Mouse (Mus musculus): ENCODE data around the gene Slc9a1. TPM values are rescaled to one million over a fixed set of nuclear protein-coding genes. Genes with fewer than 3 reads are reported as not detected.

The Slc9a1 gene
- polyA plus RNA-seq, 1 experiment = 48.4 TPM

GRCm38 (mm10) chr4:133386061-133386797 lies 16.7 kb downstream of the Slc9a1 start:
- H3K4me1 ChIP-seq (ENCODE audit: control insufficient read depth, insufficient read depth, low read length) = no peaks in the 10 kb centered on the region; the same call in 1 of the 2 replicates
- no peak overlapping the region for H3K4me3 ChIP-seq (ENCODE audit: control insufficient read depth, low read depth, low read length)
- no peak overlapping the region for H3K27ac ChIP-seq (ENCODE audit: control insufficient read depth, insufficient read depth, low read depth, low read length)
- TF ChIP-seq CTCF (IDR thresholded peaks at IDR 0.05; ENCODE audit: control insufficient read depth, insufficient read depth, insufficient replicate concordance, low read depth, low read length) (no peak), POLR2A (IDR thresholded peaks at IDR 0.05; ENCODE audit: control insufficient read depth, low read depth, low read length) (no peak)
- no peaks in the 10 kb centered on the region for H3K36me3 ChIP-seq (ENCODE audit: control insufficient read depth, insufficient read depth, low read length)
- H3K27me3 ChIP-seq (ENCODE audit: control insufficient read depth, insufficient read depth, low read length) = no peaks in the 10 kb centered on the region

GRCm38 (mm10) chr4:133387053-133387452 lies 17.5 kb downstream of the Slc9a1 start:
- Histone ChIP-seq H3K27me3 (ENCODE audit: control insufficient read depth, insufficient read depth, low read length) (no peaks in the 10 kb centered on the region), H3K27ac (ENCODE audit: control insufficient read depth, insufficient read depth, low read depth, low read length) (no peak overlapping the region), H3K4me1 (ENCODE audit: control insufficient read depth, insufficient read depth, low read length) (peaks cover 3% of the 10 kb centered on the region; the same call in 1 of the 2 replicates), H3K4me3 (ENCODE audit: control insufficient read depth, low read depth, low read length) (no peak overlapping the region), H3K36me3 (ENCODE audit: control insufficient read depth, insufficient read depth, low read length) (no peaks in the 10 kb centered on the region)
- TF ChIP-seq POLR2A (IDR thresholded peaks at IDR 0.05; ENCODE audit: control insufficient read depth, low read depth, low read length) = no peak
- TF ChIP-seq CTCF (IDR thresholded peaks at IDR 0.05; ENCODE audit: control insufficient read depth, insufficient read depth, insufficient replicate concordance, low read depth, low read length) = no peak

DNA sequence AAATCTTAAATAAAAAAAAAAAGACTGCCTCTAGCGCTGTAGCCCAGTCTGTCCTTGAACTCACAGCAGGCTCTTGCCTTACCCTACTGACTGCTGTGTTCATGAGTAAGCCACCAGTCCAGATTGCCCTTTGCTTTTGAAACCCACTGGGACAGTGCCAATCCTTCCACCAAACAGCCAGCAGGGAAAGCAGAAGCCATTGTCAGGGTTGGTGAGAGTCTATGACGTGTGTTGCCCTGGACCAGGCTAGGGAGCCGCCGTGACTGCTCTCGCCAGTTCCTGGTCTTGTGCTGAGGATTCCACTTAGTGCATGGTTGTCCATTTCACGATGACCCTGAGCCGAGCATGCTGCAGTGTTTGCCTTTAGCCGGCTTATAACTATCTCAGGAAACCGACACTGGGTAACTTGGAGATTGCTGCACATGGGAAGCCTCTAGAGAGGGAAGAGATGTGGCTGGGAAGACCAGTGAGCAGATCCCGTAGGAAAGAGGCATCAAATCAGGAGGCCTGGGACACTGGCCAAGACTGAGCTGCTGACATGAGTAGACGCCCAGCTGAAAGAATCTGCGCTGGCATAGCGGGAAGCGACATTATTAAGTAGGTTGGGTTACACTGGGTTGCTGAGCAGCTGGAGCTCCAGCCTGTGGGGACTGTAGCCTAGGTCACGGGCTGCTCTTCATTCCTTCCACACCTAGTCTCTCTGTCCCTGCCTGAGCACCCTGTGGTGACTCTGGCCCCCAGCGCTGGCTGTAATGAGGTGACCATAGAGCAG lies 19.5 kb downstream of the Slc9a1 start:
- H3K36me3 ChIP-seq (ENCODE audit: control insufficient read depth, insufficient read depth, low read length) = no peaks in the 10 kb centered on the region
- H3K4me3 ChIP-seq (ENCODE audit: control insufficient read depth, low read depth, low read length) = no peak overlapping the region
- no peaks in the 10 kb centered on the region for H3K27me3 ChIP-seq (ENCODE audit: control insufficient read depth, insufficient read depth, low read length)
- TF ChIP-seq CTCF (IDR thresholded peaks at IDR 0.05; ENCODE audit: control insufficient read depth, insufficient read depth, insufficient replicate concordance, low read depth, low read length) = no peak
- TF ChIP-seq POLR2A (IDR thresholded peaks at IDR 0.05; ENCODE audit: control insufficient read depth, low read depth, low read length) = no peak
- H3K4me1 ChIP-seq (ENCODE audit: control insufficient read depth, insufficient read depth, low read length) = peaks cover 3% of the 10 kb centered on the region; the same call in 1 of the 2 replicates
- no peak overlapping the region for H3K27ac ChIP-seq (ENCODE audit: control insufficient read depth, insufficient read depth, low read depth, low read length)

GRCm38 (mm10) chr4:133390042-133390441 lies 20.5 kb downstream of the Slc9a1 start:
- no peak overlapping the region for H3K27ac ChIP-seq (ENCODE audit: control insufficient read depth, insufficient read depth, low read depth, low read length)
- TF ChIP-seq CTCF (IDR thresholded peaks at IDR 0.05; ENCODE audit: control insufficient read depth, insufficient read depth, insufficient replicate concordance, low read depth, low read length) (no peak), POLR2A (IDR thresholded peaks at IDR 0.05; ENCODE audit: control insufficient read depth, low read depth, low read length) (no peak)

DNA sequence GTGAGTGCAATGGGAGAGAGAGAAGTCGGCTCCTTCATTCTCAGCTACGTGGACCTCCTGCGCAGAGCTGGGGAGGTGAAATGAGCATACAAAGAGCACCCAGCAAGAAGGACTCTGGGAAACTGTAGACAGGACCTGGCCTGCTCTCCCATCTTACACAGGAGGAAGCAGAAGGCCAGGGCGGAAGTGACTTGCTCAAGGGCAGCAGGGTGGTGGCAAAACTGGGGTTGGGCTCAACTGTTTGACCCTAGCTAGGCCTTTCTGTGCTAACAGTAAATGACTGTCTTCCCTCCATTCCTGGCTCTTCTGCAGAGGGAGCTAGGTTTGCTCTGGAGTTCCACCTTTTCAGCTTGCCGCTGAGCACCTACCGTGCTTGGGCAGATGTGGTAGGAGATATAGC lies 21.1 kb downstream of the Slc9a1 start:
- no peak overlapping the region for H3K4me3 ChIP-seq (ENCODE audit: control insufficient read depth, low read depth, low read length)
- H3K27me3 ChIP-seq (ENCODE audit: control insufficient read depth, insufficient read depth, low read length) = no peaks in the 10 kb centered on the region
- no peak overlapping the region for H3K27ac ChIP-seq (ENCODE audit: control insufficient read depth, insufficient read depth, low read depth, low read length)
- no peaks in the 10 kb centered on the region for H3K36me3 ChIP-seq (ENCODE audit: control insufficient read depth, insufficient read depth, low read length)
- TF ChIP-seq POLR2A (IDR thresholded peaks at IDR 0.05; ENCODE audit: control insufficient read depth, low read depth, low read length) = no peak
- no peak for TF ChIP-seq CTCF (IDR thresholded peaks at IDR 0.05; ENCODE audit: control insufficient read depth, insufficient read depth, insufficient replicate concordance, low read depth, low read length)
- peaks cover 3% of the 10 kb centered on the region; the same call in 1 of the 2 replicates for H3K4me1 ChIP-seq (ENCODE audit: control insufficient read depth, insufficient read depth, low read length)

More at GRCm38 (mm10) chr4:133390042-133390441, 20.5 kb downstream of the Slc9a1 start:
- Histone ChIP-seq H3K4me3 (ENCODE audit: control insufficient read depth, low read depth, low read length) (no peak overlapping the region), H3K4me1 (ENCODE audit: control insufficient read depth, insufficient read depth, low read length) (peaks cover 3% of the 10 kb centered on the region; the same call in 1 of the 2 replicates), H3K36me3 (ENCODE audit: control insufficient read depth, insufficient read depth, low read length) (no peaks in the 10 kb centered on the region), H3K27me3 (ENCODE audit: control insufficient read depth, insufficient read depth, low read length) (no peaks in the 10 kb centered on the region)

- peak overlapping the region; percentile 45; the same call in 1 of the 2 replicates for H3K27ac ChIP-seq (ENCODE audit: control insufficient read depth, insufficient read depth, low read depth, low read length)
- peaks cover 3% of the 10 kb centered on the region; the same call in 1 of the 2 replicates for H3K4me1 ChIP-seq (ENCODE audit: control insufficient read depth, insufficient read depth, low read length)
- H3K4me3 ChIP-seq (ENCODE audit: control insufficient read depth, low read depth, low read length) = no peak overlapping the region
- TF ChIP-seq CTCF (IDR thresholded peaks at IDR 0.05; ENCODE audit: control insufficient read depth, insufficient read depth, insufficient replicate concordance, low read depth, low read length) = no peak
- TF ChIP-seq POLR2A (IDR thresholded peaks at IDR 0.05; ENCODE audit: control insufficient read depth, low read depth, low read length) = no peak
- H3K36me3 ChIP-seq (ENCODE audit: control insufficient read depth, insufficient read depth, low read length) = no peaks in the 10 kb centered on the region
- H3K27me3 ChIP-seq (ENCODE audit: control insufficient read depth, insufficient read depth, low read length) = no peaks in the 10 kb centered on the region
Measured at GRCm38 (mm10) chr4:133391185-133392040, 21.9 kb downstream of the Slc9a1 start.

All from testis, adult 2 months (tissue).